Mouse (Mus musculus) ES-Bruce4 (cell line): ENCODE data around the gene Gm32742.

ENCODE experiments used
- CTCF ChIP-seq: IDR thresholded peaks from one replicate; pipeline ENCODE4 v1.8.1; 2011; ENCODE audit warnings: low read depth, low read length
- EP300 ChIP-seq: IDR thresholded peaks from 2 replicates; pipeline ENCODE4 v1.6.1; 2011; ENCODE audit warnings: low read depth, low read length; ENCODE audit not compliant: insufficient read depth

- TF ChIP-seq EP300: no peak
- no peak for TF ChIP-seq CTCF
Observed at GRCm38 (mm10) chr9:51169133-51169532, 3.8 kb upstream of the Gm32742 start.
